Mouse (Mus musculus) kidney, postnatal 0 days (tissue): ENCODE measurements around the gene Cbx4. TPM values are rescaled to one million over a fixed set of nuclear protein-coding genes. Genes with fewer than 3 reads are reported as not detected.

Experiments used
- ATAC-seq: fragments of 200-750 bp; cut with Nextera tagmentation; replicated peaks from 2 replicates; pipeline ENCODE4 v1.8.0; 2017; ENCODE audit warnings: low read depth, moderate number of reproducible peaks, moderate TSS enrichment, moderate library complexity; ENCODE audit not compliant: low FRiP score
- DNase-seq: peaks from one replicate; pipeline ENCODE4 v3.0.0-alpha.2; 2016; ENCODE audit warnings: low spot score
- H3K27ac ChIP-seq: fragments of 300-500 bp; sonication (generic); 2 replicates; pipeline ENCODE4 v1.5.1; 2014; ENCODE audit warnings: mild to moderate bottlenecking
- H3K27me3 ChIP-seq: fragments of 300-500 bp; sonication (generic); 2 replicates; pipeline ENCODE4 v1.6.1; 2014; ENCODE audit warnings: low read length, mixed read lengths; ENCODE audit not compliant: insufficient read depth
- H3K36me3 ChIP-seq: fragments of 300-500 bp; sonication (generic); 2 replicates; pipeline ENCODE4 v1.6.1; 2014; ENCODE audit warnings: low read length, mixed read lengths; ENCODE audit not compliant: insufficient read depth
- H3K4me1 ChIP-seq: fragments of 300-500 bp; sonication (generic); replicated peaks from 2 replicates; pipeline ENCODE4 v1.6.1; 2014; ENCODE audit warnings: antibody characterized with exemption, low read length, mixed read lengths; ENCODE audit not compliant: insufficient read depth
- H3K4me2 ChIP-seq: fragments of 300-500 bp; sonication (generic); 2 replicates; pipeline ENCODE4 v1.6.1; 2014; ENCODE audit warnings: mild to moderate bottlenecking, low read length, moderate library complexity, mixed read lengths
- H3K4me3 ChIP-seq: fragments of 300-500 bp; sonication (generic); replicated peaks from 2 replicates; pipeline ENCODE4 v1.5.1; 2014; ENCODE audit warnings: low read depth, low read length
- H3K9ac ChIP-seq: fragments of 300-500 bp; sonication (generic); 2 replicates; pipeline ENCODE4 v1.6.1; 2014; ENCODE audit warnings: low read depth, low read length
- H3K9me3 ChIP-seq: fragments of 300-500 bp; sonication (generic); replicated peaks from 2 replicates; pipeline ENCODE4 v1.6.1; 2016; ENCODE audit warnings: low read length, inconsistent platforms, mixed read lengths
- CTCF ChIP-seq: IDR thresholded peaks from 2 replicates; pipeline ENCODE4 v1.5.1; 2016; ENCODE audit warnings: antibody characterized with exemption, low read depth, mild to moderate bottlenecking, moderate library complexity
- WGBS: fragments of 180-500 bp; shearing (Covaris S2); extraction: QIAGEN DNeasy Blood & Tissue Kit; methylation state at CpG from one replicate; pipeline ENCODE4 v1.1.7; 2014; 5-methylcytosine and 5-hydroxymethylcytosine counted together
- polyA plus RNA-seq: library from polyadenylated mRNA; unstranded; fragments of >200 nt; fragmentation: Nextera tagmentation; extraction: Ambion mirVana; gene quantifications from 2 replicates; pipeline ENCODE4 v1.2.1, GENCODE M21; 2015

Cbx4 gene
- polyA plus RNA-seq, 1 experiment from 2014 or later: 9.7 TPM

- peak overlapping the region; percentile 93 for H3K4me2 ChIP-seq
- H3K9ac ChIP-seq: peak overlapping the region; percentile 84
- 16% methylated on average over 21 of the region's 21 CpGs for WGBS
- H3K9me3 ChIP-seq: no peaks in the 10 kb centered on the region
- 0 out of 2 replicates have a peak, but pooled peaks cover 4% of the 10 kb centered on the region for H3K36me3 ChIP-seq
- no peak for ATAC-seq
- H3K4me3 ChIP-seq: peak overlapping the region; percentile 71
- peaks cover 51% of the 10 kb centered on the region for H3K27me3 ChIP-seq
- no peak for DNase-seq
- no peak overlapping the region for H3K27ac ChIP-seq
- H3K4me1 ChIP-seq: peaks cover 49% of the 10 kb centered on the region
- TF ChIP-seq CTCF: no peak
Measured at GRCm38 (mm10) chr11:119039732-119040512, 46.1 kb downstream of the Cbx4 start.

- H3K9ac ChIP-seq: no peak overlapping the region
- DNase-seq (no peak), ATAC-seq (no peak)
- no peak overlapping the region for H3K4me3 ChIP-seq
- peaks cover 44% of the 10 kb centered on the region for H3K27me3 ChIP-seq
- H3K27ac ChIP-seq: no peak overlapping the region
- TF ChIP-seq CTCF: no peak
- H3K4me2 ChIP-seq: no peak overlapping the region
- H3K4me1 ChIP-seq: peaks cover 44% of the 10 kb centered on the region
- H3K36me3 ChIP-seq: 0 out of 2 replicates have a peak, but pooled peaks cover 4% of the 10 kb centered on the region
- WGBS: 78% methylated on average over 22 of the region's 22 CpGs
- no peaks in the 10 kb centered on the region for H3K9me3 ChIP-seq
Measured at GRCm38 (mm10) chr11:119038744-119039484, 47.1 kb downstream of the Cbx4 start.

- H3K4me1 ChIP-seq: peaks cover 42% of the 10 kb centered on the region
- 32% methylated on average over 18 of the region's 18 CpGs for WGBS
- H3K4me2 ChIP-seq: peak overlapping the region; percentile 93
- H3K36me3 ChIP-seq: 0 out of 2 replicates have a peak, but pooled peaks cover 4% of the 10 kb centered on the region
- H3K27ac ChIP-seq: no peak overlapping the region
- ATAC-seq (no peak), DNase-seq (no peak)
- H3K9me3 ChIP-seq: no peaks in the 10 kb centered on the region
- H3K9ac ChIP-seq: no peak overlapping the region
- peaks cover 36% of the 10 kb centered on the region for H3K27me3 ChIP-seq
- H3K4me3 ChIP-seq: peak overlapping the region; percentile 50
- TF ChIP-seq CTCF: no peak; the same call in 1 of the 2 replicates
Measured at GRCm38 (mm10) chr11:119037780-119038401, 48.1 kb downstream of the Cbx4 start.

GRCm38 (mm10) chr11:119036934-119037779, 48.9 kb downstream of the Cbx4 start:
- H3K4me2 ChIP-seq: peak overlapping the region; percentile 93
- 0 out of 2 replicates have a peak, but pooled peaks cover 4% of the 10 kb centered on the region for H3K36me3 ChIP-seq
- DNase-seq: no peak
- H3K9ac ChIP-seq: peak overlapping the region; percentile 54; the same call in 1 of the 2 replicates
- 3% methylated on average over 57 of the region's 57 CpGs for WGBS
- peak overlapping the region; percentile 50 for H3K4me3 ChIP-seq
- peaks cover 35% of the 10 kb centered on the region for H3K4me1 ChIP-seq
- H3K9me3 ChIP-seq: no peaks in the 10 kb centered on the region
- ATAC-seq: no peak
- H3K27ac ChIP-seq: no peak overlapping the region
- peaks cover 28% of the 10 kb centered on the region for H3K27me3 ChIP-seq
- no peak for TF ChIP-seq CTCF

GRCm38 (mm10) chr11:119036447-119036846, 49.6 kb downstream of the Cbx4 start:
- Histone ChIP-seq H3K27ac (no peak overlapping the region), H3K27me3 (peaks cover 22% of the 10 kb centered on the region), H3K4me3 (0 out of 2 replicates have a peak overlapping the region, but pooled peaks have one; percentile 50), H3K4me2 (no peak overlapping the region), H3K4me1 (peaks cover 29% of the 10 kb centered on the region), H3K9ac (no peak overlapping the region), H3K9me3 (no peaks in the 10 kb centered on the region), H3K36me3 (0 out of 2 replicates have a peak, but pooled peaks cover 4% of the 10 kb centered on the region)
- WGBS: 9% methylated on average over 15 of the region's 15 CpGs
- no peak for ATAC-seq
- DNase-seq: no peak
- TF ChIP-seq CTCF: no peak
